Mouse (Mus musculus) midbrain, embryonic 14.5 days (tissue): ENCODE results near the gene Nlrp9c. TPM values are rescaled to one million over a fixed set of nuclear protein-coding genes. Genes with fewer than 3 reads are reported as not detected.
"Not testable (repeated sequence)": the region's sequence is repeated elsewhere in the genome, so short reads cannot be mapped to it uniquely, and the experiment has no call there.

Source experiments
- ATAC-seq: fragments of 200-750 bp; cut with Nextera tagmentation; 2 replicates; pipeline ENCODE4 v1.8.0; 2017; ENCODE audit warnings: moderate number of reproducible peaks, moderate library complexity; ENCODE audit not compliant: low FRiP score, low TSS enrichment
- DNase-seq: peaks from one replicate; pipeline ENCODE4 v3.0.0-alpha.2; 2015
- H3K27ac ChIP-seq: fragments of 300-500 bp; sonication (generic); replicated peaks from 2 replicates; pipeline ENCODE4 v1.5.1; 2014; ENCODE audit warnings: mild to moderate bottlenecking, low read depth, low read length, moderate library complexity
- H3K27me3 ChIP-seq: fragments of 300-500 bp; sonication (generic); 2 replicates; pipeline ENCODE4 v1.6.1; 2014; ENCODE audit warnings: low read length, control low read depth, mixed read lengths; ENCODE audit not compliant: control insufficient read depth, insufficient read depth
- H3K36me3 ChIP-seq: fragments of 300-500 bp; sonication (generic); 2 replicates; pipeline ENCODE4 v1.6.1; 2014; ENCODE audit warnings: low read length, control low read depth; ENCODE audit not compliant: control insufficient read depth, insufficient read depth
- H3K4me1 ChIP-seq: fragments of 300-500 bp; sonication (generic); 2 replicates; pipeline ENCODE4 v1.6.1; 2014; ENCODE audit warnings: mild to moderate bottlenecking, antibody characterized with exemption, low read length, control low read depth; ENCODE audit not compliant: control insufficient read depth, insufficient read depth
- H3K4me2 ChIP-seq: fragments of 300-500 bp; sonication (generic); 2 replicates; pipeline ENCODE4 v1.6.1; 2014; ENCODE audit warnings: mild to moderate bottlenecking, low read length, moderate library complexity
- H3K4me3 ChIP-seq: fragments of 300-500 bp; sonication (generic); replicated peaks from 2 replicates; pipeline ENCODE4 v1.5.1; 2014; ENCODE audit warnings: low read depth, low read length
- H3K9ac ChIP-seq: fragments of 300-500 bp; sonication (generic); replicated peaks from 2 replicates; pipeline ENCODE4 v1.6.1; 2014; ENCODE audit warnings: mild to moderate bottlenecking, low read length, moderate library complexity
- H3K9me3 ChIP-seq: fragments of 300-500 bp; sonication (generic); 2 replicates; pipeline ENCODE4 v1.6.1; 2016; ENCODE audit warnings: low read length, control low read depth, mixed read lengths; ENCODE audit not compliant: control insufficient read depth
- WGBS: fragments of 180-500 bp; shearing (Covaris S2); extraction: QIAGEN DNeasy Blood & Tissue Kit; methylation state at CpG from one replicate; pipeline ENCODE4 v1.1.7; 2014; 5-methylcytosine and 5-hydroxymethylcytosine counted together
- polyA plus RNA-seq: library from polyadenylated mRNA; unstranded; fragments of >200 nt; fragmentation: Nextera tagmentation; extraction: Ambion mirVana; gene quantifications from 2 replicates; pipeline ENCODE4 v1.2.1, GENCODE M21; 2014

Gene Nlrp9c
- not detected in 2 replicates for polyA plus RNA-seq

- H3K4me1 ChIP-seq, ATAC-seq, DNase-seq, H3K27ac ChIP-seq, H3K9ac ChIP-seq, H3K27me3 ChIP-seq, H3K4me3 ChIP-seq, H3K4me2 ChIP-seq, H3K9me3 ChIP-seq, H3K36me3 ChIP-seq: not testable (repeated sequence)
- WGBS: 62% methylated on average over 2 of the region's 2 CpGs
Observed at GRCm38 (mm10) chr7:26403600-26403999, at the start of gene Nlrp9c. Gene Nlrp9c (minus strand): TSS chr7:26403700.

GRCm38 (mm10) chr7:26434813-26435212 lies 31.3 kb upstream of the Nlrp9c start, which contains the start of gene Nlrp4a:
Gene Nlrp4a (plus strand): TSS chr7:26435113.
- H3K4me3 ChIP-seq: no peak within 1 kb of the TSS
- no peaks in the 10 kb centered on the region for H3K4me1 ChIP-seq
- H3K27me3 ChIP-seq: no peaks in the 10 kb centered on the region
- peaks cover 4% of the 10 kb centered on the region; the same call in 1 of the 2 replicates for H3K9me3 ChIP-seq
- 87% methylated on average over 5 of the region's 5 CpGs for WGBS
- ATAC-seq (no peak), DNase-seq (no peak)
- H3K27ac ChIP-seq: no peak within 1 kb of the TSS
- H3K9ac ChIP-seq: no peak within 1 kb of the TSS
- H3K4me2 ChIP-seq: no peak within 1 kb of the TSS
- no peaks in the 10 kb centered on the region for H3K36me3 ChIP-seq

GRCm38 (mm10) chr7:26391811-26392210 lies 11.7 kb downstream of the Nlrp9c start:
- H3K9me3 ChIP-seq, H3K4me3 ChIP-seq, H3K27me3 ChIP-seq, H3K27ac ChIP-seq, H3K9ac ChIP-seq, ATAC-seq, H3K36me3 ChIP-seq, H3K4me1 ChIP-seq, H3K4me2 ChIP-seq, DNase-seq: not testable (repeated sequence)
- 91% methylated on average over 6 of the region's 6 CpGs for WGBS

GRCm38 (mm10) chr7:26391137-26391536 lies 12.4 kb downstream of the Nlrp9c start:
- not testable (repeated sequence) for ATAC-seq, H3K27ac ChIP-seq, DNase-seq, H3K4me2 ChIP-seq, H3K9ac ChIP-seq, H3K9me3 ChIP-seq, H3K27me3 ChIP-seq, H3K36me3 ChIP-seq, H3K4me1 ChIP-seq, H3K4me3 ChIP-seq
- WGBS: 80% methylated on average over 2 of the region's 2 CpGs

DNA sequence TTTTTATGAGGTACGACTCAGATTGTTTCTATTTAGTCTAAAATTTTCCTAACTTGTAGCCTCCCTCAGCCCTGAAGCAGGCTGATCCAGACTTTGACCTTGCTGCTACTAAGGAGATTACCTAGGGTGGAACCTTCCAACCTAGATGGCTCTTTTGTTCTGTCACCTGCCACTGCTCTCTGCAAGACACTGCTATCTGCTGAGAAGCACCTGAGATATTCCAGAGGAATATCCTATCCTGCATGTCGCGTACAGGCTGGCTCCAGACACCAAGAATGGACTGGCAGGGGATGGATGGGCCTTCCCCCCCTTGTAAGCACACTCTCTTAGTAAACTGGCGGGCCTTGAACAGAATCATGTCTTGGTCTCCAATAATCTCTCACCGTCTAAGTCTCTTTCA lies 16.8 kb downstream of the Nlrp9c start:
- not testable (repeated sequence) for H3K27me3 ChIP-seq, H3K4me3 ChIP-seq, H3K4me2 ChIP-seq, H3K4me1 ChIP-seq, ATAC-seq, DNase-seq, H3K9ac ChIP-seq, H3K9me3 ChIP-seq, H3K36me3 ChIP-seq, H3K27ac ChIP-seq
- 83% methylated on average over 5 of the region's 5 CpGs for WGBS

DNA sequence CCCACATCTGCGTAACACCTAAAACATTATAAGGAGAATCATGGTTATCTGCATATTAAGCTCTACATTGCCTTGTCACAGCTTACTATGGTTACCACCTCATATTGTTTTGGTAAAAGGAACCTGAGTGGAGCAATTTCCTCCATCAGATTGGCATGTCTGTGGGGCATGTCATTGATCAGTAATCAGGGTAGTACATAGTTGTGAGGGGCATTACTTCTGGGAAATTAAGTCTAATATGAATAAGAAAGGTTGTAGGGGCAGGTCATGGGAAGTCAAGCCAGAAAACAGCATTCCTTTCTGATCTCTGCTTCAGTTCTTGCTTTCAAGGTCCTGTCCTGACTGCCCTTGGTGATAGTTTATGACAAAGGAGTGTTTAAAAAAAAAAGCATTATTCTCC lies 22.7 kb downstream of the Nlrp9c start:
- no peak for DNase-seq
- ATAC-seq: no peak

DNA sequence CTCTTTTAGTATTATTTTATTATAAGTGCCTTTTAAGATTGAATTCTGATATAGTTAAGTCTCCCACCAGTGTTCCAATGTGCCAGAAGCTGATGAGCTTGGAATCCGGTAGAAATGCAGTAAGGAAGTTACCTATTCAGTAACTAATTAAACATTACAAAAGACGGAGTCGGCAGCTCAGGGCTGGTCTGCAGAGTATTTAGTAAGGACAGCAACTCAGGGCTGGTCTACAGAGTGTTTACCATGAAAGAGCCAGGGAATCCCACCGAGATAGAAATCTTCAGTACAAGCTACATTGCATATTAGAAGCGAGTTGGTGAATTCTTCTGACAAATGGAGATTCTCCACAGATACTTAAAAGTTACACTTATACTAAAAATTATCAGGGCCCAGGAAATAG lies 30.3 kb downstream of the Nlrp9c start:
- not testable (repeated sequence) for H3K27ac ChIP-seq, ATAC-seq, DNase-seq, H3K36me3 ChIP-seq, H3K4me3 ChIP-seq, H3K4me2 ChIP-seq, H3K9ac ChIP-seq, H3K27me3 ChIP-seq, H3K4me1 ChIP-seq
- WGBS: 89% methylated on average over 5 of the region's 5 CpGs
- H3K9me3 ChIP-seq: peaks cover 11% of the 10 kb centered on the region; the same call in 1 of the 2 replicates

More for the DNA sequence above, 22.7 kb downstream of the Nlrp9c start:
- Histone ChIP-seq H3K9me3 (no peaks in the 10 kb centered on the region), H3K36me3 (no peaks in the 10 kb centered on the region), H3K4me1 (no peaks in the 10 kb centered on the region), H3K4me2 (no peak overlapping the region), H3K4me3 (no peak overlapping the region), H3K9ac (no peak overlapping the region), H3K27ac (no peak overlapping the region), H3K27me3 (no peaks in the 10 kb centered on the region)
- WGBS: 86% methylated on average over 1 of the region's 1 CpGs

DNA sequence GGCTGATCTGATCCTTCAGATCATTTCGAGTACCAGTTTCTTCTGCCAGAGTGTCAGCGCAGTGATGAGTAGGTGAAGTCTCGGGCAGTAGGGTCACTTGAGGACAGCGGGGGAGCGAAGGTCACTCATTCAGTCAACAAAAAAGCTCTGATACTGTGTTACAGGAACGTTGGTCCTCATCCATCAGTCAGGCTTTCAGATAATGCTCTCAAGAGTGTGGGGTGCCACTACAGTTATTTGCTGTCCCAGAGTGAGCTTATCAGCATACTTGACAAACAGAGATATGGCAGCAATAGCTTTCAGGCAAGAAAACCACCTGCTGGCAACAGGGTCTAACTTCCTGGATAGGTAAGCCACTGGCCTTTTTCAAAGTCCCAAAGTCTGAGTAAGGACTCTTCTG lies 46.8 kb downstream of the Nlrp9c start:
- not testable (repeated sequence) for H3K9me3 ChIP-seq, H3K27me3 ChIP-seq, H3K36me3 ChIP-seq, H3K27ac ChIP-seq, H3K4me3 ChIP-seq, H3K4me2 ChIP-seq, H3K4me1 ChIP-seq, ATAC-seq, DNase-seq, H3K9ac ChIP-seq
- WGBS: 93% methylated on average over 4 of the region's 6 CpGs

GRCm38 (mm10) chr7:26352258-26352657 lies 51.2 kb downstream of the Nlrp9c start:
- H3K4me3 ChIP-seq, H3K9ac ChIP-seq, H3K27me3 ChIP-seq, H3K4me2 ChIP-seq, H3K36me3 ChIP-seq, H3K27ac ChIP-seq, H3K9me3 ChIP-seq, ATAC-seq, H3K4me1 ChIP-seq, DNase-seq: not testable (repeated sequence)
- 81% methylated on average over 2 of the region's 3 CpGs for WGBS
